ENCODE assay signal across 8 mouse cellular contexts in the genomic region with DNA sequence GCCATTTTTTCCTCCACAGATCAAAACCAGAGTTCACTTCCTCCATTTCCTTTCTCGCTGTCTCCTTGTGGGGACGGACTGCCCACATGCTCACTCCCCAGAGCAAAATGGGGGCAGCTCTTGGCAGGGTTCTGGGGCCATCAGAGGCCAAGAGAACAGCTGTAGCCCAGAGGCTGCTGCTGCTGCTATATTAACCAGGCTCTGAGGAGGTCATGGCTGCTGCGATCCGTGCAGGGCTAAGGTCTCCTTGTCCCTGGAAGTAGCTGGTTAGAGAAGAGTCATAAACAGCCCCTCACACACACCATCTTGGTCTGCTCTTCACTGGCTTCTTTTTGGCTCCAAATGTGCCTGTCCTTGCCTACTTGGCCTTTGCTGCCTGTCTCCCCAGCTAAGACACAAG. TPM values are rescaled to one million over a fixed set of nuclear protein-coding genes. Genes with fewer than 3 reads are reported as not detected.
A peak's percentile ranks its signal among the peaks of the same experiment; 100 is the strongest.
DNase-seq lines count a peak whose midpoint lies in the region; ATAC-seq lines count a peak whose summit lies in the region.

No protein-coding gene starts in this region.

- H3K9ac ChIP-seq in hindbrain, embryonic 13.5 days: no peak overlapping the region

- peak; percentile 37; the same call in 1 of the 2 replicates for ATAC-seq in common myeloid progenitor, adult 5-6 weeks (replicated peaks; ENCODE audit: low read depth, poor library complexity, severe bottlenecking)
- no peak for ATAC-seq in hindbrain, embryonic 13.5 days (ENCODE audit: low FRiP score)

- DNase-seq in gastrocnemius, postnatal 10 days: peak; percentile 47
- no peak for DNase-seq in gastrocnemius, adult 8-10 months (ENCODE audit: low spot score in 2 of 2)
- peak; percentile 67 to 69 for DNase-seq in kidney, postnatal 36 days
- no peak for DNase-seq in layer of hippocampus, adult 11-12 months (ENCODE audit: low spot score)
- no peak for DNase-seq in frontal cortex, adult 2 months (ENCODE audit: extremely low spot score in 1 of 2, low spot score in 1 of 2)
- no peak for DNase-seq in left cerebral cortex, postnatal 10 days (ENCODE audit: extremely low spot score in 1 of 2, low spot score in 2 of 2)

- H3K36me3 ChIP-seq in hindbrain, embryonic 13.5 days: peaks cover 63% of the 10 kb centered on the region

- H3K4me2 ChIP-seq in hindbrain, embryonic 13.5 days: no peak overlapping the region

- no peaks in the 10 kb centered on the region for H3K27me3 ChIP-seq in hindbrain, embryonic 13.5 days

- H3K27ac ChIP-seq in hindbrain, embryonic 13.5 days: 0 out of 2 replicates have a peak overlapping the region, but pooled peaks have one; percentile 52

- WGBS in hindbrain, embryonic 13.5 days: 76% methylated on average over 4 of the region's 4 CpGs

- intact Hi-C loops in left cerebral cortex, postnatal 10 days (cut with DNase I): no loop called here

- H3K4me3 ChIP-seq in hindbrain, embryonic 13.5 days: no peak overlapping the region

- H3K9me3 ChIP-seq in hindbrain, embryonic 13.5 days: no peaks in the 10 kb centered on the region

- peaks cover 16% of the 10 kb centered on the region for H3K4me1 ChIP-seq in hindbrain, embryonic 13.5 days (replicated peaks)

RNA-seq across cellular contexts. Expression of a gene that starts 33.8 kb away (rescaled TPM):
- 1 to 10 TPM; 3.1 to 4.7 TPM for total RNA-seq in gastrocnemius, postnatal 10 days (2021)
- 1 to 10 TPM in 1 of 4 experiments, under 1 TPM in 2, not detected in 1; 0.32 to 1.1 (median 0.99) TPM for total RNA-seq in gastrocnemius, adult 8-10 months (2022)
- total RNA-seq in common myeloid progenitor, adult 5-6 weeks (2017): 1.1 and 21.5 TPM in 2 replicates
- 36.6 and 39.4 TPM in 2 replicates for polyA plus RNA-seq in hindbrain, embryonic 13.5 days (2015; fragmentation: Nextera tagmentation; extraction: Ambion mirVana)
- polyA plus RNA-seq in frontal cortex, adult 2 months (2012; rRNA removed): 66.9 and 76.2 TPM in 2 replicates
- 100 to 1,000 TPM; 183 TPM for total RNA-seq in left cerebral cortex, postnatal 10 days (2021)

RNA-seq across cellular contexts. Expression of a gene that starts 50.6 kb away (rescaled TPM):
- 100 to 1,000 TPM; 258 to 272 TPM for total RNA-seq in gastrocnemius, postnatal 10 days (2021)
- 10 to 100 TPM; 21.1 to 32.8 (median 26.5) TPM for total RNA-seq in gastrocnemius, adult 8-10 months (2022)
- total RNA-seq in common myeloid progenitor, adult 5-6 weeks (2017): 2.2 and 3.2 TPM in 2 replicates
- polyA plus RNA-seq in hindbrain, embryonic 13.5 days (2015; fragmentation: Nextera tagmentation; extraction: Ambion mirVana): 16.9 and 17.9 TPM in 2 replicates
- polyA plus RNA-seq in frontal cortex, adult 2 months (2012; rRNA removed): 4.6 and 7.2 TPM in 2 replicates
- 1 to 10 TPM; 4.4 to 4.5 TPM for total RNA-seq in left cerebral cortex, postnatal 10 days (2021)

Comparison
In these comparisons a context has a peak if more than half of its experiments do, and no peak if none do; other contexts are left out.
1. DNase-seq: peak in gastrocnemius, postnatal 10 days (single experiment) and kidney, postnatal 36 days (2 of 2); none in gastrocnemius, adult 8-10 months (0 of 2), layer of hippocampus, adult 11-12 months (single experiment), frontal cortex, adult 2 months (0 of 2) and left cerebral cortex, postnatal 10 days (0 of 2).
2. RNA of a gene that starts 50.6 kb away (total RNA-seq): 258 to 272 TPM in gastrocnemius, postnatal 10 days; 21.1 to 32.8 TPM in gastrocnemius, adult 8-10 months, 4.4 to 4.5 TPM in left cerebral cortex, postnatal 10 days and 2.2 to 3.2 TPM in common myeloid progenitor, adult 5-6 weeks; every median in the first group is over 4 times any median in the second.